Mouse (Mus musculus) Muller cell, postnatal 12 days (primary cell): ENCODE measurements around the gene Fastkd1.
A peak's percentile ranks its signal among the peaks of the same experiment; 100 is the strongest.
"Not testable (repeated sequence)": the region's sequence is repeated elsewhere in the genome, so short reads cannot be mapped to it uniquely, and the experiment has no call there.

Experiments used
- DNase-seq: peaks from one replicate; pipeline ENCODE4 v3.0.0-alpha.2; 2015; ENCODE audit errors: inconsistent ontology term

The Fastkd1 gene

GRCm38 (mm10) chr2:69712981-69713625 lies at the start of gene Fastkd1:
TSS of gene Fastkd1 (minus strand) at chr2:69713516.
- peak; percentile 86 for DNase-seq

DNA sequence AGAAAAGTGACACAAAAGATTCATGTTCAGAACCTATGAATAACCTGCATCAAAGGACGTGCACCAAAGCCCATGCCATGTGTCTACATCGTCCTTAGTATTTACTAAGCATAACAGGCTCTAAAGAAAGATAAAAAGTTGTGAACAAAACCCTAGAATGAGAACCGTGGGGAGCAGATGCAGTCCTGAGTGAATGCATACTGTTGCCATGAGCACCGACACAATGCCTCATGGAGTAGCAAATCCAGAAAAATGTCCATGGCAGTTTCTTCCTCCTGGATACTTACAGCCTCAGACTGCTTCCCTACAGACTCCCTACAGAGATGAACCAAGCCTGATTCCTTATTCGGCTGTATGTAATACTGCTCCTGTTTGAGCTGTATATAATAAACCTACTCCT lies 47.7 kb upstream of the Fastkd1 start:
- DNase-seq: no peak

GRCm38 (mm10) chr2:69745091-69745490 lies 31.8 kb upstream of the Fastkd1 start:
- DNase-seq: no peak

DNA sequence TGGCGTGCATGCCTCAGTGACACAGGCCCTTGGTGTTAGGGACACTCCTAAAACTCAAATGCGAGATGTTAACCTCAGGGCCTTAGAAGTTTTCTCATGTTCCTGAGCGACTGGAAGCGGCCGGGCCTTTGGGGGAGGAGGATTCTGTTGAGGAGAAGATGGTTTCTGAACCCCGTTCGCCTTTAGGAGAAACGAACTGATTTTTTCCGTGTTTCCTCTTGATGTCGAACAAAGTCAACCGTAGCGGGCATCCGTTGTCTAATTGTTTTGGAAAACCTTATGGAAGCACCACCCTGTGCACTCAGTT lies 10.2 kb upstream of the Fastkd1 start:
- DNase-seq: no peak

DNA sequence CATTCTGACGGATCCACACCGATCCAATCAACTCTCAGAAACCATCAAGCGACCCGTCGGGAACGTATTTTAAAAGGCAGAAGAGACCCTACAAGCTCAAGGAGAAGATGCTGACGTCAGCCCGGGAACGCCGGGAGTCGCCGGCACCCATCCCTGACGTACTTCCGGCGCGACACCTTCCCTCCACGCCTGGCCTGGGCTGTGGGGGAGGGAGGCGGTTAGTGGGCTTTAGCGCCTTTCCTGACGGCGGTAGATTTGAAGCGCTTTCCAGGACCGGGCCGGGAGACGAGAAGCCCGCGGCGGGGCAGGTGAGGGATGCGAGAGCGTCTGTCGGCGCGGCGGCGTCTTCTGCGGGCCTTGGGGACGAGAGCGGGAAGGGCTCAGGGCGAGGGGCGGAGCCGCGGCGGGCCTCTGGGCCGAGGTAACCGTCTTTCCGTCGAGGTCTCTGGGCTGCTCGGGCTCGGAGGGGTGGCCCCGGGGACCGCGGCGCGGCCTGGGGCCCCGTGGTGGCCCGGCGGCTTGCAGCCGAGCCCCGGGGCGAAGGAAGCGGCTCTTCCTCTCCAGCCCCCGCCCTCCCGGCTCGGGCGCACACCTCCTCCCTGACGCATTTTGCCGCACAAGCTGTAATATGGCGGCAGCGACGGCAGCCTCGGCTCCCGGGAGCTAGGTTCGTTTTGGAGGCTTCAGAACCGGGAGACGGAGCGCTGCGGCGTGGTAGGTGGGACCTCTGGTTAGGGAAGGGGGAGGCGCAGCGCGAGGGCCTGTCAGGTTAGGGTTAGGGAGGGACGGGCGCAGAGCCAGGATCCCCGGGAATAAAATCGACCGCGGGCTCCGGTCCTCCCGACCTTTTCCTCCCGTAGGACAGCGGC lies 9.6 kb upstream of the Fastkd1 start:
- DNase-seq: peak; percentile 94

DNA sequence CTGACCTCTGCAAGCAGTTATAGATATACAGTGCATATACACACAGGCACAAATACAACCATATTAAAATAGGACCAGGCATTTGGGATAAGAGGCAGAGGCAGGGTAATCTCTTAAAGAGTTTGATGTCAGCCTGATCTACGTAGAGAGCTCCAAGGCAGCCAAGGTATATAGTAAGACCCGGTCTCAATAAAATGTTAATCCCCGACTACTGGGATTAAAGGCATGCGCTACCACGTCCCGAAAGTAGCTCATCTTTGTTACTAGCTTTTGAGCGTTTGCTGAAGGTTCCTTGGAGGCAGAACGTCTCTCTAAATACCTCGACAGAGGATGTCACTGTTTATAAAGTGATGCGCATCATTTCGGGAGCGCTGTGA lies 8.9 kb upstream of the Fastkd1 start, which contains the start of gene Ppig:
Gene Ppig (plus strand): TSS at position 273 of the 377 bp plus-strand sequence.
- DNase-seq: no peak

- DNase-seq: no peak
Measured at GRCm38 (mm10) chr2:69719121-69719520, 5.8 kb upstream of the Fastkd1 start.

- no peak for DNase-seq
Measured at GRCm38 (mm10) chr2:69716483-69716882, 3.2 kb upstream of the Fastkd1 start.

DNA sequence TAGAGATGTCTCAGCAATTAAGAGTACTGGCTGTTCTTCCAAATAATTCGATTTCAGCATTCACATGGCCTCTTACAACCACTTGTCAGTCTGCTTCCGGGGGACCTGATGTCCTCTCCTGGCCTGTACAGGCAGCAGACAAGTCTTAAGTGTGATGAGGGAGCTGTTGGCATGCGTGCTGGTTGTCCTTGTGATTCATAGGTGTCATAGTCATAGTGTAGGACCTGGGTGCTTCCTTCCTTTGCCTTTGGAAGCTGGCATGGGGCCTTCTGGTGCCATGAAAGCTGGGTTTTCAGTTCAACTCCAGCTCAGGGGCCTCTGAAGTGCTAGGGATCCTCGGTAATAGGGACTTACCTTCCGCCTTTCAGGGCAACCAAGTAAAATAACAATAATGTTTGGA lies 810 bp upstream of the Fastkd1 start:
- no peak for DNase-seq

DNA sequence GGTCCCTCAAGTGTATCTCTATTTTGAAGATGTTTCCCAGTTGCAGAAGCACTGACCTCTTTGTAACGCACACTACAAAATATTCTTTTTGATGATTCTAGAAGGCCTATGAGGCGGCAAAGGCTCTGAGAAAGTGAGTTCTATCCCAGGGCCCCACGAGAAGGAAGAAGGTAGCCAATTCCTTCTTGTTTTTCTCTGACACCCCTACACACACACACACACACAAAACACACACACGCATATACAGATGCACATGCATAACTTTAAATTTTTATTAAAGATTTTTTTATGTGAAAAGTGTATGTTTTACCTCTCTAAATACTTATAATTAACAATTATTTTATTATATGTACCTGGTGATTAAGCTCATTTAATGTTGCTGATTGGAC lies 304 bp upstream of the Fastkd1 start:
- DNase-seq: no peak

- no peak for DNase-seq
Measured at GRCm38 (mm10) chr2:69712171-69712570, 1.1 kb downstream of the Fastkd1 start.

- DNase-seq: no peak
Measured at GRCm38 (mm10) chr2:69700446-69700845, 12.9 kb downstream of the Fastkd1 start.

- DNase-seq: no peak
Measured at GRCm38 (mm10) chr2:69693501-69693900, 19.8 kb downstream of the Fastkd1 start.

DNA sequence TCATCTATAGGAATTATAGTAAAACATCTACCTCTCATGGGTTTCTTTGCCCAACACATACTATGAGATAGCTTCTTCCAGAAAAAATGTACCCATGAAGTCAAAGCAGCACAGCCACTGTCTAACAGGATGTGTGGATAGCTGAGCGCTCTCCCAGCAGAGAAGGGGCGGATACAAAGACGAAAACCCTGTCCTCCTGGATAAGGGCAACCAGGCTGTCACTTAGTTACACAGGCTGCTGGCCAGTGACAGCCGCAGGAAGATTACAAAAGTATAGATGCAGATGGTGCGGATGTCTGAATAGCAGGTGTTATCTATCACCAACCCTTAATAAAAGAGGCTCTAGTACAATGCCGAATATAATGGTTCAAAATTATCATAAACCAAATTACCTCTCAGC lies 22.5 kb downstream of the Fastkd1 start:
- no peak for DNase-seq

DNA sequence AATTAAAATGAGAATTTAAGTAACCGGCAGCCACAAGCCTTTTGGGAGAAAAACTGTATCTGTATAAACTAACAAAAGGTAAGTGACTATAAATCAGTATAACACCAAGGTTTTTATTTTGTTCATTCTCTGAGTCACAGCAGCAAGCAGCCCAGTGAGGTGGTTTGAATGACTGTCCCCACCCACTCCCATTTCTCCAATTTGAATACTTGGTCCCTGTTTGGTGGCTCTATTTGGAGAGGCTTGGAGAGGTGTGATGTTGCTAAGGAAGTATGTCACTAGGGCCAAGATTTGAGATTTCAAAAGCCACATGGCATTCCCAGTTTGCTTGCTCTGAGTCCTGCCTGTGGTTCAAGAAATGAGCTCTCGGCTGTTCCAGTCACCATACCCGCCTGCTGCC lies 23.1 kb downstream of the Fastkd1 start:
- no peak for DNase-seq

DNA sequence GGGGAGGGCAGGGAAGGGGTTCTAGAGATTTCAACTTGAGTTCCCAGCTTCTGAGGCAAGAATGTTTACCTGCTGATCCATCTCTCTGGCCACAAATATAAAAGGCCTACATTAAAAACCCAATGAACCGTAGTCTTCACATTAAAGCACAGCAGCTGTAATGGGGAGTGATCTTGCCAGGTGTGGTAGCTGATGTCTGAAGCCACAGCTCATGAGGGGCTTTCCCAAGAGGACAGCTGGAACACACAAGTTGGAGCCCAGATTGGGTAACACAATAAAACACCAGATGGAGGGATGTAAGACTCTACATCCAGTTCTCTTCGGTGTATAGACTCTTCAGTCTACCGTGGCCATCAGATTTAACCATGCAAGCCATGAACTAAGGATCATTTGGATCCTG lies 28.8 kb downstream of the Fastkd1 start:
- no peak for DNase-seq

DNA sequence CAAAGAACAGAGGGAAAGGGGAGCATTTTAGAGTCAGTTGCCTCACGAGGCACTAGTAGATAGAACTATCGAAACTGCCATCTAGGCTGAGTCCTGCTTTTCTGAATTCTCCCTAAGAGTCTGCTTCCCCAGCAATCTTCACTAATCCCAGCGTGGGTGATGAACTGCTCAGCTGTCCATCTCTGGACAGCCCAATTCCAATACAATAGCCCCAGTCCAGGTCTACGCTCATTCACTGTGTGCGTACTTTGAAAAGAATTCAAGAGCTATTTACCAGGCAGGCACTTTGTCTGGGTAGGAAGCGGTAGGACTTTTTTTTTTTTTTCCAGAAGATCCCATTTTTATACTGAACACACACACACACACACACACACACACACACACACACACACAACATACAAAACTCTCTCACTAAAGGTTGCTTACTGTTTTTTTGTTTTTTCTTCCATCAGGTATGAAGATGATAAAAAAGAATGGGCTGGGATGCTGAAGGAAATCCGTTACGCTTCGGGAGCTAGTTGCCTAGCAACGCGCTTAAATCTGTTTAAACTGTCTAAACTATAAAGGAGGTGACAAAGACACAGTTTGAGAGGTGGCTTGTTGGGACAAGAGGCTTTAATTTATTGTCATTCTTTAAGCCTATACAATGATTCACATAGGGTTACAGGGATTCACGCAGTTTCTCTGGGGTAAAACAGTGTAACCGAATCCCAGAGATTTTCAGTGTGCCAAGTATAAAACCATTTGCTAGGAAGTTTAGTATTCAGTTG lies 30.1 kb downstream of the Fastkd1 start:
- DNase-seq: no peak

- no peak for DNase-seq
Measured at GRCm38 (mm10) chr2:69681931-69682330, 31.4 kb downstream of the Fastkd1 start.

DNA sequence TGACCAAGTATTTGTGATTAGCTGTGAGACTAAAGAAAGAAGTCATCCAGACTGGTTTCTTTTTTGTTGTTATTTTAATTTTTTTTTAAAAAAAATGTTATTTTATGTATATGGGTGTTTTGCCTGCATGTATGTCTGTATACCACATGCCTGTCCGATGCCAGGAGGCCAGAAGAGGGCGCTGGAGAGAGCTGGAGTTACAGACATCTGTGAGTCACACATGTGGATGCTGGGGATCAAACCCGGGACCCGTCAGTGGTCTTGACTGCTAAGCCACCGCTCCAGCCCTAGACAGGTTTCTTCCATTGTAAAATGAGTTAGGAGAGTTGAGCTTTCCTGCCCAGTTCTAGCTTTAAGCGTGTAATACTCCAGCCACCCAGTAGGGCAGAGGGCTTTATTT lies 33.3 kb downstream of the Fastkd1 start:
- DNase-seq: no peak

GRCm38 (mm10) chr2:69677215-69677614 lies 36.1 kb downstream of the Fastkd1 start:
- not testable (repeated sequence) for DNase-seq

GRCm38 (mm10) chr2:69676713-69677112 lies 36.6 kb downstream of the Fastkd1 start:
- DNase-seq: no peak

DNA sequence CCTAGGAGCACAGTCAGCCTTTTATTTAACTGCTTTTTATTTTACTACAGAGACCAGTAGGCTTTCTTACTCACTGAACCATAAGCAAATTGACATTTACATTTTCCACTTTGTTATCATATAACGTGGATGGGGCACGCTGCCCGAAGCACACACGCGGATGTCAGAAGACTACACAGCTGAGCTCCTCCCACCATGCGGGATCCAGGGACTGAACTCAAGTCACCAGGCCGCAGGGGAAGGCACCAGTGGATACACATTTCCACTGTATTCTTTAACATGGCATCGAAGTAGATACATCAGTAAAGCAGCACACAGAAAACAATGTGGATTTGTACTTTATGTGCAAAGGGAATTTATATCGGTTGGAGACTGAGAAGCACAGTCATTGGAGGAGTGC lies 38.0 kb downstream of the Fastkd1 start:
- no peak for DNase-seq

DNA sequence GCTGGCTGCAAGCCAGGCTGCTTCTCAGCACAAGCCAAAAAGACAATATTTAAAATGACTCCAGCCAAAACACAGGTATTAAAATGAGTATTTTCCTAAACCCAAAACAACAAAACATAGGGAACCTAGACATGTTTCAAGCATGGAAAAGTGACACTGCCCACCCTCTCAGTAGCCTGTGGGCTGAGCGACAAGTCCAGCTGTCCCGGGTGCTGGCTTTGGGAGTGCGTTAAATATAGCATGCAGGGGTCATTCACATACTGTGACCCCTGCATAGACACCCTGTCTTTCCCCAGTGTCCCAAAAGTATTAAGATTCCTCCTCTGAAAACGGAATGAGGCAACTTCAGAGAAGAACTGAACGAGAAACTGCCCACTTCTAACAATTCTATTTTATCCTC lies 39.6 kb downstream of the Fastkd1 start:
- no peak for DNase-seq
